Mouse (Mus musculus): ENCODE data around the gene Olfr672.
A peak's percentile ranks its signal among the peaks of the same experiment; 100 is the strongest.
"Not testable (repeated sequence)": the region's sequence is repeated elsewhere in the genome, so short reads cannot be mapped to it uniquely, and the experiment has no call there.

DNA sequence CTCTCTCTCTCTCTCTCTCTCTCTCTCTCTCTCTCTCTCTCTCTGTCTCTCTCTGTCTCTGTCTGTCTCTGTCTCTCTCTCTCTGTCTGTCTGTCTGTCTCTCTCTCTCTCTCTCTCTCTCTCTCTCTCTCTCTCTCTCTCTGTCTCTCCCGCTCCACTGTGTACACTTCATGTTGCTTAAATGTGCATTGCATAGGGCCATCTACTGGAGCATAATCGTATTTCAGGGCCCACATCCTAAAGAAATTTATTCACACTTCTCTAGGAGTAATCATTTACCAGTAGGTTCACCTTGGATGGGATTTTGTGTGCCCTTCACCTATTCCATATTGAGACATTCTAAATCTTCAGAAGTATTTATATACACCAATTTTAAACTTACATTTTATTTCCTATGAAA, 29.3 kb downstream of the Olfr672 start:
- not testable (repeated sequence) for TF ChIP-seq MAFK (IDR thresholded peaks at IDR 0.05; ENCODE audit: insufficient replicate concordance, low read length); MAX (IDR thresholded peaks at IDR 0.05; ENCODE audit: low read length); TBP (conservative IDR thresholded peaks at IDR 0.05; ENCODE audit: low read depth, low read length); POLR2A (IDR thresholded peaks at IDR 0.05; ENCODE audit: low read depth, low read length); CHD2 (IDR thresholded peaks at IDR 0.05; ENCODE audit: low read length); ETS1 (conservative IDR thresholded peaks at IDR 0.05; ENCODE audit: low read depth, low read length); GABPA (IDR thresholded peaks at IDR 0.05; ENCODE audit: insufficient replicate concordance, low read depth, low read length); POLR2AphosphoS2 (IDR thresholded peaks at IDR 0.05; ENCODE audit: low read depth, low read length); SIN3A (IDR thresholded peaks at IDR 0.05; ENCODE audit: low read length)
- peak in 1 of 2 experiments; percentile 39; a peak in 1 of 4 replicates for TF ChIP-seq CTCF (conservative IDR thresholded peaks at IDR 0.05 in 1 of 2, IDR thresholded peaks at IDR 0.05 in 1 of 2; ENCODE audit: low read depth in 2 of 2, low read length in 2 of 2)

All from CH12.LX (cell line).